Mouse (Mus musculus) heart, adult 2 months (tissue): Measurements from ENCODE around the gene Gtf2f2.

Experiments used
- CTCF ChIP-seq: fragments of 200-600 bp; IDR thresholded peaks from 2 replicates; pipeline ENCODE4 v1.8.1; 2022; ENCODE audit warnings: antibody characterized with exemption, mild to moderate bottlenecking, moderate library complexity
- POLR2A ChIP-seq: fragments of 200-500 bp; IDR thresholded peaks from 2 replicates; pipeline ENCODE4 v1.6.1; 2011; ENCODE audit warnings: mild to moderate bottlenecking, low read depth, low read length, control low read depth; ENCODE audit not compliant: insufficient read depth

- TF ChIP-seq POLR2A (no peak), CTCF (peak; percentile 55)
These were observed 76.3 kb downstream of the Gtf2f2 start for GRCm38 (mm10) chr14:75934359-75934758.
